Mouse (Mus musculus) thymus, postnatal 4 days (tissue): ENCODE measurements around the gene Vwf.

Source experiments
- DNase-seq: peaks from one replicate; pipeline ENCODE4 v3.0.0; 2021

The Vwf gene

DNA sequence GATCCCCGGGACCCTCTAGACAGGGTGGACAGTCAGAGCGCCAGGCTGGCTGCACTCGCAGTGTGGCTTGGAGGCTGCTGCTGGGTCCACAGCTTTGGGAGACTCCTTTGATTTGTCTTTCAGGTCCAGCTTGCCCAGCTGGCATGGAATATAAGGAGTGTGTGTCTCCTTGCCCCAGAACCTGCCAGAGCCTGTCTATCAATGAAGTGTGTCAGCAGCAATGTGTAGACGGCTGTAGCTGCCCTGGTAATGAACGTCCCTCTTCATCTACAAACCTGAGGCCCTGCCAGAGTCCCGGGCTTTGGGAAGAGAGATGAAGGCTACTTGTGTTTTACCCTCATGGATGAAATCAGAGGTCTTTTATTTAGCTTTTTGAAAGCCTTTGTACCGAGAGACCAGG lies 43.5 kb downstream of the Vwf start:
- DNase-seq: no peak

DNA sequence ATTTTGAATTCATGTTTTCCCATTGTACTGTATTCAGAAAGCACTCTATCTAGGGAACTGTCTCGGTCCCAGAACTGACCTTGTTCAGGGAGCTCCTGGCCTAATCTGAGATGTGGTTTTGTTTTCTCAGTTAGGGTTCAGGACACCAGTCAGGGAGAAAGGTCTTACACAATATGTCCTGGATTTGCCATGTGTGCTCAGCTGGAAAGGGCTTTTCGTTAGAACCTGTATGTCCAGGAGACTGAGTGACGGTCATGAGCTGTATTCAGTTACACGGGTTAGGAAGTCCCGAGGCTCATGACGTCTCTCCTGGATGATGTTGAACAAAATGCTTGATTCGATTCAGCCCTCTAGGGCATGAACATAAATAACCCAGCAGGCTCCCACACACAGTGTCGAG lies 43.9 kb downstream of the Vwf start:
- DNase-seq: no peak

DNA sequence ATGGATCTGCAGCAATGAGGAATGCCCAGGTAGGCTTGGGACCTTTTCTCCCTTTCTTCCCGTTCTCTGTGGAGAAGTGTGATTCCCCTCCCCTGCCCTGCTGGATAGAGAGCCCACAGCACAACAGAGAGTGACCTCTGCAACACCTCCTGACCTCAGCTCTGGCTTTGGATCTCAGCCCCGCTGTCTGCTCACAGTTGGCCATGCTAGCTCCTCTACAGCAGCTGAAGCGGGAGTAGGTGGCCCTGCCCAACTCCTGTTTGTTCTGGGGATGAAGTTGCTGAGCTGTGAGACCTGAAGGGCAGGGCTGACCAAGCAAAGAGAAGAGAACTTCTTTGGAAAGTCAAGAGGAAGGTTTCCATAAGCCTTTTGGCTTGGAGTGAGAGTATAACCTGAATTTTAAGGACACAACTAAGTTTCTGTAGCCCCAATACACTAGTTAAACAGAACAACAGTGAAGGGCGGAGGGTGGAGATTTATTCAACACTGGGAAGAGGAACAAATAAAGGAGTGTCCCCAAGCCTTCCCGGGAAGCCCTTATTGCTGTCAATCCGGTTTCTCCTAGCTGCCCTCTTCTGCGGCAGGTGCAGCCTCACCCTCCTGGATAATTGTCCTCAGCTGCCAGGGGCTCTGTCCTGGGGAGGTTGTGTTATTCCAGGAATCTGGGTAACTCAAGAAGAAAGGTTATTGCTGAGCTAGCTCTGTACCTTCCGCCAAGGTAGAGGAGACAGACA lies 45.2 kb downstream of the Vwf start:
- DNase-seq: no peak

DNA sequence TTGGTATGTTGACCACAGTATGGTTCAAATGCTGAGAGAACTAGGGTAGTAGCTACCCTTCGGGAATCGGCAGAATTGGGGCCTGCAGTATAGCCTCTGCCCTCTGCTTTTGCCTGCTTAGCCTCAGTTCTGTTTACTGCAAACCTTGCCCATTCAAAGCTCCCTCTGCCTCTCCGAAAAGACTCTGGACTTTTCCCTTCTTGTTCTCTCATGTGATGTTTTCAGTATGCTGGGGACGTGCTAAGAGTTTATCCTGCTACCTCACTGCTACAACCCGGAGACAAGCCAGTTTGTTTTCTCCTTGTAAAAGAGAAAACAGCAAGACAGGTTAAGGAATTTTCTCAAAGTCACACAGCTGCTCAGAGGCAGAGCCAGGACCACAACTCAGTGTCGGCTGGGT lies 46.0 kb downstream of the Vwf start:
- DNase-seq: no peak

DNA sequence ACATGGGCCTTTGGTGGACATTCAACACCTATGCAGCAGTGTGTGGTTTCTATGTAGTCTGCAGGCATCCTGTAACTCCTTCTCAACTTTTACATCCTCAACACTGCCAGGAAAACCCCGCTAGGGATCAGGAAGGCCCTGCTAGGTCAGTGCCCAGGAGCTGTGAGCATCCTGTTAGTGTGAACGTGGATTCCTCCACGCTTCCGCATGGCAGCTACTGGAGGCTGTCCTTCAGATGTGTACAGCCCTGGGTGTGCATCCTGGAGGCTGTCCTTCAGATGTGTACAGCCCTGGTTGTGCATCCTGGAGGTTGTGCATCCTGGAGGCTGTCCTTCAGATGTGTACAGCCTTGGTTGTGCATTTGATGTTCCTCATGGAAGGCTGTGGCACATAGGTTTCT lies 47.7 kb downstream of the Vwf start:
- DNase-seq: no peak

DNA sequence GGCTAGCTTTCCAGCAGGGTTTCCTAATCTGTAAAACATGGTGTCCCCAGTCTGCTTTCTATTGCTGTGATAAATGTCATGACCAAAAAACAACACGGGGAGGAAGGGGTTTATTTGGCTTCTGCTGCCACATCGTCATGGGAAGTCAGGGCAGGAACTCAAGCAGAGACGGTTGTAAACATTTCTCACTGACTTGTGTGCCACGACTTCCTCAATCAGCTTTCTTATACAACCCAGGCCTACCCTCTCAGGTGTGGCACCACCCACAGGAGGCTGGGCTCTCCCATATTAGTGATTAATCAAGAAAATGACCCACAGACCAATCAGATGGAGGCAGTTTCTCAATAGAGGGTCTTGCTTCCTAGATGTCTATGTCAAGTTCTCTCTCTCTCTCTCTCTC lies 48.3 kb downstream of the Vwf start:
- no peak for DNase-seq

DNA sequence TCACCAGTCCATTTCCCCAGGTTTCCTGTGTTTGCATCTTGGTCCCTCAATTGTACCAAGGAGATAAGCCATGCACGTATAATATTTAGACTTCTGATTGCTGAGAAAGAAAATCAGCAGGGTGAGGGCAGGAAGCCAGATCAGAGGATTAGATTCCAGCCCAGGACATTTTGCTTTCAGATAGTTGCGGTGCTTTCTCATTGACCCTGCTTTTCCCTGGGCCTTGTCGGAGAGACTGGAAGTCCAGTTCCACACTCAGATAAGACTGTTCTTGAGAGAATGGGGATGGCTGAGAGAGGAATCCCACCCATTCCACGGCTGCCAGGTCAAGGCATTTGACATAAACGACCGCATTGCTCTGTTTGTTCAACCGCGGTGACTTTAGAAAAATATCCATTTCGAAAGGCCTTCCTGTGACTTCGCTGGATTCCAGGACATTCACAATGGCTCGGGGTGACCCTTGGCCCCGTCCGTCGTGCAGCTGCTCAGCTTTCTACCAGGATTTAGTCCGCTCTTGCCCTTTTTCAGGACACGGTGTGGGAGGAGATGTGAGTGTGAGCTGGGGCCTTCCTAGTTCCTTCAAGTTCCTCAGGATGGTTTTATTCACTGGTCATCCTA lies 50.2 kb downstream of the Vwf start:
- DNase-seq: no peak

DNA sequence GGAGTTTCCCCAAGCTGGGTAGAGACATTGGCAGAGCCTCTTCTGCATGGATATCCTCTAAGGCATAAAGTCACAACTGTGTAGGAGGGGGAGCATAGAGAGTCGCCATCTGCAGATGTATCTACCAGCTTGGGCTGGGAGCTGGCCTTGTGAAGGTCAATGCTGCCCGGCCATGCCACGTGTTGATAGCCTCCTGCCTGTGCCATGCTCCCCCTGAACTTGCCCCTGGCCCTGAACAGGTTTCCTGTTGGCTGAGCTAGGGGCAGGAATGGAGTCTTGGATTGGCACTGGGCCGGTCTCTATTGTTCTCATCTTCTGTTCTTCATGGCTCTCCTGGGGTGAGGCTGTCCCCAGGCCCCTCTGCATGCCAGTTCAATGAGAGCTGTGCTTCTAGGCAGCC lies 51.1 kb downstream of the Vwf start:
- DNase-seq: no peak

DNA sequence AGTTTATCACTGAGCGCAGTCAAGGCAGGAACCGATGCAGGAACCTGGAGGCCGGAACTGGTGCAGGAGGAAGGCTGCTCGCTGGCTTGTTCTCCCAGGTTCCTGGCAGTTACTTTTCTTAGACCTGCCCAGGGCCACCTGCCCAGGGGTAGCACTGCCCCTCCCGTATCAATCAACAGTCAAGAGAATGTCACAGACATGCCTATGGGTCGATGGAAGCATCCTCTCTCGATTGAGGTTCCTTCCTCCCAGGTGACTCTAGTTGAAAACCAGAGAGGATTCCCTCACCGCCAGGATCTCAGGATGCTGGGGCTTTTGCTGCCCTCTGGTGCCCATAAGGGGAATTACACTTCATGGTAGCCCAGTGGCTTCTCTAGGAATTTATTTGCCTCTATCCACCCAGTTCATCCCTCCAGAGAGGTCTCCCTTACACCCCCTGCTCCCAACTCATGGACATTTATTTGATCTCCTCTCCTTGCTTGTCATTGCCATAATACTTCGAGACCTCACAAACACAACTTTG lies 53.5 kb downstream of the Vwf start:
- DNase-seq: peak; percentile 70

DNA sequence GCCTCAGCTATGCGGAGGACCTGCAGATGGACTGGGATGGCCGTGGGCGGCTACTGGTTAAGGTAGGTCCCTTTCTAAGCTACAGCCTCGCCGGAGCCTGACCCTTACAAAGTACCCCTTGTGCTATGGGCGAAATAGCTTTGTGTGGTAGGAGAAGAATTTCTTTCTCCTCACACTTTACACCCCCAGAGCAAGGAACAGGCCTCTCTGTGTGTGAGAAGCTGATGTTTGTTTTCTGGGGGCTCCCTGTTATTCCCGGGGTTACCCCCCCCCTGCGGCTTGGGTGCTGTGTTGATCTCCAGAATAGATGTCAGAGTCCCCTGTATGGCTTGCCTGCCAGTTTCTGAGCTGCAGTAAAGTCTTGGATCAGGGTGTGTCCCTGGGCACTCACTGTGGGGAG lies 54.1 kb downstream of the Vwf start:
- DNase-seq: peak; percentile 9

DNA sequence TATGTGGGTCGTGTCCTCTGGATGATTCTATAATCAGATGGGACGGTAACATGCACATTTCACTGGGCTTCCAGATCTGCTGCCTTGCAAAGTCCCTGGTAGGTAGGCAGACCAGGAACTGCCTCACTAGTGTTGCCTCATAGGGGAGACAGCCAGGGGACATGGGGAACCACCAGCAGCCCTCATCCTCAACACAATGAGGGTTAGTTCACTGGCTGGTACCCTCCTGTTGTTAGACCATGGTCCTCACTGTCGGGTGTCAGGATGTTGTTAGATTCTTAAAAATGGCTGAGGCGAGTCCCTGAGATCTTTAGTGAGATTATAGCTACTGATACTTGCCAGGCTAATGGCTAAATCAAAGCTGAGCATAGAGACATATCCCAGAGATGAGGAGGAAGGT lies 54.6 kb downstream of the Vwf start:
- DNase-seq: no peak

DNA sequence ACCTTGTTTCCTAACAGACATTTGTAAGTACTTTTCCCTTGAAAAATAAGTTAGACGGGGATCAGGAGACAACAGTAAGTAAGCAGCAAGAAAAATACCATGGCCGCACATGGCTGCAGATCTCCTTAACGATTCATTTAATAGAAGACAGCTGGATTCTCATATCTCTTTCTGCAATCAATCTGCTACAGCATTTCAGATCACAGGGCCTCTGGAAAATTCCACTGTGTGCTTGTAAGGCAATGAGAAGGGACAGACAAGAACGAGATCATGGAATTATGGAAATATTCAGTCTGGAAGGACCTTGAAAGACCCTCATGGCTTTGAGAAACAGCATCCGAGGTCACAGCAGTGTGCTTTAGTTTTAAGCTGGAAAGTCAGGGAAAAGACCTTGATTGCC lies 55.2 kb downstream of the Vwf start:
- no peak for DNase-seq

DNA sequence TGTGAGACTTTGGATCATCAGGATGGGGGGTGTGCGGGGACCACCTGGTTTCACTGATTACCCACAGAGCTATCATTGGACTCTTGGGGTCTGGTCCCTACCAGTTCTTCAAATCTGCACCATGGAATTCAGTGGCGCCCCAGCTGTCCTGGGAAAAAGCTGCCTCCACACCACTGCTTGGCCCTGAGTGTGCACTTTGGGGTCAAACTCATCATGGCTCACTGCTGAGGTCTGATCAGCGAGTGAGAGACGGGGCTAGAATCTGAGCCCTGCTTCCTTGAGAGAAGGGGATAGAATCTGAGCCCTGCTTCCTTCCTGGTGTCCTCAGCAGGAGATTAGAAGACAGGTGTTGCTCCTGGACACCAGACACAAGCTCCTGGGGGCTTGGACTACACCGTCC lies 55.8 kb downstream of the Vwf start:
- DNase-seq: no peak

DNA sequence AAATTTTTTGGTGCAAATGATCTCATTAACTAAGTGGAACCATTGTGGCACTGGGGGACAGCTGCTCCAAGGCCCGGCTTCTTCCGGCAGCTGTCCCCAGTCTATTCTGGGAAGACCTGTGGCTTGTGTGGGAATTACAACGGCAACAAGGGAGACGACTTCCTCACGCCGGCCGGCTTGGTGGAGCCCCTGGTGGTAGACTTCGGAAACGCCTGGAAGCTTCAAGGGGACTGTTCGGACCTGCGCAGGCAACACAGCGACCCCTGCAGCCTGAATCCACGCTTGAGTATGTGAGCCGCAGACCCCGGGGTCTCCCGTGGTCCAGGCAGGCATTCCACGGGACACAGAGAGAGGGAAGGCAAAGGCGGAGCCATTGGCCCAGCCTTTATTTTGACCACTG lies 56.7 kb downstream of the Vwf start:
- DNase-seq: peak; percentile 93

DNA sequence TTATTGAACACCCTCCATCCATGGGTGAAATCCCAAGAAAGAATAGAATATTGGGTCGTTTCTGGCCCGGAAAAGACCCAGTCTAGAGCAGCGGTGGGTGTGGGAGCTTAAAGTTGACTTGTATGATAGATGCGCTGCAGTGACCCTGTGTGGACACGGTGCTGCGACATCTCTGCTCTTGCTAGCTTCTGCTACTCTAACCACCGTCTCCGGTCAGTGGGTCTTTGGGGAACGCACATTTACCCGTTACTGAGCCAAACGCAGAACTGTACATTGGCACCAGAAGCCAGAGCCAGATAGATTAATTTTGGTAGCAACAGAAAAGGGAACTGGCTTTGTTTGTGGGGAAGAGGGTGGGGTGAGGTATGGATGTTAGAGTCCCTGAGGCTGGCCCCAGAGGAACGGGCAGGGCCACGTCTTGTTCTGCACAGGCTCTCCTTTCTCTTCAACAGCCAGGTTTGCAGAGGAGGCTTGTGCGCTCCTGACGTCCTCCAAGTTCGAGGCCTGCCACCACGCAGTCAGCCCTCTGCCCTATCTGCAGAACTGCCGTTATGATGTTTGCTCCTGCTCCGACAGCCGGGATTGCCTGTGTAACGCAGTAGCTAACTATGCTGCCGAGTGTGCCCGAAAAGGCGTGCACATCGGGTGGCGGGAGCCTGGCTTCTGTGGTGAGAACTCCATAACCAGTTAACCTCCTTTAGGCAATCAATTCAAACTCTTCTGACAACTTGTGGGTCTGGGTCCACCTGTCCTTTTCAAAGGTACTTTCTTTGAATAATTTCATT lies 57.3 kb downstream of the Vwf start:
- peak; percentile 15 for DNase-seq

DNA sequence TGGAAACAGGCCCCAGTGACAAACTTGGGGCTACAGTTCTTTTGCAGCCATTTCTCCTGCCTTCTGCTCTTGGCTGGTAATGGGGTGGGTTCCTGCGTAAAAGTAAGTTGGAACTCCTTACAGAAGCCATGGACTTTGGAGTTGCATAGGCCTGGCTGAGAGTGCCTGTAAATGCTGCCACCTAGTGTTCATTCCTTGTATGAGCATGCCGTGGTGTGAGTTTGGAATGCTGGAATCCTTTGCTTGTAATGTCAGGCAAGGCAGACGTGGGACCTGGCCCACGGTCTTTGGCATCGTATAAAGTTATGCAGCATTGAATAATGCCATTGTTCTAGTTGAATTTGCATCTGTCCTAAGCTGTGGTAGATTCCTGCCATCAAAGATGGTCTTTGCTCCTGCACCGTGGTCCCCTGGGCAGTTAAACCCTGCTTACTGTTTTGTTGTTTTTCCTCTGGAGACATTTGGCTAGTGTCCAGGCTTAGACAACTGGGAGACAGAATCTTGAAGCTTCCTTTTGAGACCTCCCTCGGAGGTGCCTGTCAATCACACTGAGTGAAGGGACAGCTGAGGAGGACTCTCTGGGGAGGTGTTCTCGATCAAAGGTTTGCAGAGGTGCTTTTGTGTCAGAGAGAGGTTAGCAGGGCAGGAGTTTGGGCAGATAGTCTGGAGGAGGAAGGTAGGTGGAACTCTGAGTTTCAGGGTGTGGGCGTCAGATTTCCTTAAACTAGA lies 58.1 kb downstream of the Vwf start:
- peak; percentile 50 for DNase-seq

DNA sequence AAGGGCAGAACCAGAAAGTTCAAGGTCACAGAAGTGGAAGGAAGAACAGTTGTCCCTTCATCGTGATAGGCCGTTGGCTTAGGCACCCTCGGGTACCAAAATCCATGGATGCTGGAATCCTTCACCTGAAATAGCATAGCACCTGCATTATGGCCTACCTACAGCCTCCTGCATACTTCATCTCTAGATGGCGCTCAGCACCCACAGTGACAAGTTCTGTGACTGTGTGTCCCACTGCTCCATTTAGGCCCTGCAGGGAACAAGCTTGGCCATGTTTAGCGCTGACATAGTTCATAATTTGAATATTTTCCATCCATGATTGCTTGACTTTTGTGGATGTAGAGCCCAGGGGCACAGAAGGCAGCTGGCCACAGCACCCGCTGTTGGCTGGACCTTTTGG lies 62.5 kb downstream of the Vwf start:
- peak; percentile 20 for DNase-seq

DNA sequence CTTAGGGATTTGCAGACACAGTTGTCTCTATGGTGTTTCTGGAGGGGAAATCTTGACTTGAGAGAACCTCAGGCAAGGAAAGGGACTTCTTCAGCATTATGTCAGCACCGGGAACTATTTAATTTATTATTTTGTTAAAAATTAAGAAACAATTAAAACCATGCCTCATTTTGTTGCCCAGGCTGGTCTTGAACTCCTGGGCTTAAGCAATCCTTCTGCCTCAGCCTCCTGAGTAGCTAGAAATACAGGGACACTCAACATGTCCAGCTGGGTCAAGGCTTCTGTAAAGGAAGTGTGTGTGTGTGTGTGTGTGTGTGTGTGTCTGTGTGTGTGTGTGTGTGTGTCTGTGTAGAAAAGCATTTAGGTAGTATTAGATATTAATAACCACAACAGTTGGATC lies 71.3 kb downstream of the Vwf start:
- DNase-seq: no peak

DNA sequence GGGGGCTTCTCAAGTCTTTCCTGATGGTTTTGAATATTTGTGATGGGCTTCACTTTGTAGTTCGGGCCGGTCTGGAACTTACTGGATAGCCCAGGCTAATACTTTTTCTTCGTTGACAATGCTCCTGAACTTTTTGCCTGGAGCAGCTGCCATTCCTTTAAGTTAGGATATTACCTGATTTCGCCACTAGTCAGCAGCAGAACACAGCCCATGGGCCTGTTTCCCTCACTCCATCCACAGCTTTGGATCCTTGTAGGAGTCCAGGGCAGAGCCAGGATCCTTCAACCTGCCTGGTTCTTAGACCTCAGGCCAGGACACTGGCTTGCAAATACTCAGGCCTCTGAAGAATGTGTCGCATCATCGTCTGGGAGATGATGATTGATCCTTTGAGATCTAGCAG lies 74.2 kb downstream of the Vwf start:
- DNase-seq: no peak

DNA sequence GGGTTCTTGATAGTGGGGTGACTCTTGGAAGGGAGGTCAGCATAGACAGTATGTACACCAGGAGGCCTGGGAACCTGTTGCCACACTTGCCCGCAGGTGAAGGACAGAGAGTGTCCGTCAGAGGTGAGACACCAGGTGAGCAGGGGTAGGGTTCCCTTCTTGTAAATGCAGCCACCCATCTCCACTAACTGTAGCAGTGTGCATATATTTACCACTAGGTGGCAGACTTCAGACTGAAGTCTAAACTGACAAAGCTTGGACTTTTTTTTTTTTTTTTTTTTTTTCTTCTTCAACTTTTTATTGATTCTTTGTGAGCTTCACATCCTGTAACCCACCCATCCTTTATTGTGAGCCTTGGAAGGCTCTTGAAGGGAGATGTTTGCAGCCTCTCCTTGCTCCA lies 75.9 kb downstream of the Vwf start:
- DNase-seq: peak; percentile 10

DNA sequence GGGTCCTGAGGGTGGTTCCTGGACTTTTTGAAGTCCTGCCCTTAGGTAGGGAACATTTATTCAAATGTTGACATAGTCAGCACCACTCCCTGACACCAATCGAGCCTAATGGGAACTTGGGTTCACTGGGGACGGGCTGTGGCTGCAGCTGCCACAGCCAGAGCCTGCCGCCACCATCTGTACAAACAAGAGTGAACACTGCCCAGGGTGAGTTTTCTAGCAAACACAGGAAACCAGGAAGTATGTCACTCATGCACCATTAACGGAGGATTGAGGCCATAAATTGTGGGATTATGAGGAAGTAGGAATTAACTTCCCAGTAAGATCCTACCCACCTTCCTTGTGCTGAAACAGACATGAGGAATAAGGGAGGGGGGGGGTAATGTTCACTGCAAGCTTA lies 93.9 kb downstream of the Vwf start:
- no peak for DNase-seq

DNA sequence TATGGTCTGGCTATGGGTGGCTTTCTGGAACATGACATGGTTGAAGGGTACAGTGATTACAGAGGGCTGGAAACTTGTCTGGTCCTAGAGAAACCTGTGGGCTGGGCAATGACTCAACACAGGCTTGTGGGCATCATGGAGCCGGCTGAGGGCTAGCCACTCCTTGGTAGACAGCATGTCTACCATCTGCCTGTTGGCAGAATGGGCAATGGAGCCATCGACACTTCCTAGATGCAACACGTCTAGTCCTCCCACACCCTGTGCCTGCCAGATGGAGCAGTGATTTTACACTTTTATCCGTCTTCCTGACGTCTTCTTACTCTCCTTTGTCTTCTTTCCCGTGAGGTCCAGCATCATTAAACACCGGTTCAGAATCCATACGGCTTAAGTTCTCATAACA lies 94.6 kb downstream of the Vwf start:
- no peak for DNase-seq

DNA sequence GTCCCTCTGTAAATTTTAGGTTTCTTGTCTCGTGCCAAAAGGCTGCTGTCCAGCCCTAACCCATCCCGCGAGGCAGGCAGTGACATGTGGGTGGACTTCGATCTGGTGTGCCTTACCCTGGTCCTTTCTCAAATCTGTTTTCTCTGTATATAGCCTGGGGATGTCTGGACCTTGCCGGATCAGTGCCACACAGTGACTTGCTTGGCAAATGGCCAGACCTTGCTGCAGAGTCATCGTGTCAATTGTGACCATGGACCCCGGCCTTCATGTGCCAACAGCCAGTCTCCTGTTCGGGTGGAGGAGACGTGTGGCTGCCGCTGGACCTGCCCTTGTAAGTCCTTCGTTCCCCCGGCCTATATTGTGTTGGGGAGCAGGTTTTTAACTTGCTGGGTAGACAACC lies 102.4 kb downstream of the Vwf start:
- DNase-seq: no peak
